24 mouse cellular contexts compared by ENCODE assay signal in the genomic region with DNA sequence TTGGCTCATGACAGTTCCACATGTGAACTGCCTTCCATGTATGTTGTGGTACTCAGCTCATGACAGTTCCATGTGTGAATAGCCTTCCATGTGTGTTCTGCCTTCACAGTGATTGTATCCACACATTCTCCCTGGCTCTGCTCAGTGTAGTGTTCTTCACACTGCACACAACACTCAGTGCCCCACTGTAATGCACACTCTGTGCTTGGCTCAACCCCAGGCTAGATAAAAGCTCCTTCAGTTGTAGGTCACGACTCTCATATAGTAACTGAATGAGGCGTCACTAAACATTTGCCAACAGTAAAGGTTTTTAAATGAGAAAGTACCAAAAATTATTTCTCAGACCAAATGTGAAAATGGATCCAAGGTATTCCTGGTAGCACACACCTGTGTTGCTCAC.
"Had no signal": no experiment of that assay in that cellular context is flagged by ENCODE, and none has a peak within 500 bp of the region (broad histone marks: within the 10 kb centered on the region; RNA-seq: fewer than 3 reads in every experiment).

No protein-coding gene starts in this region.

- H3K4me3 ChIP-seq: heart, adult 2 months; heart, embryonic 10.5 days; heart, embryonic 12.5 days; hindbrain, embryonic 13.5 days; hindbrain, embryonic 15.5 days; kidney, embryonic 15.5 days; limb, embryonic 13.5 days; limb, embryonic 15.5 days; liver, embryonic 12.5 days had no signal

- H3K27me3 ChIP-seq: hindbrain, embryonic 15.5 days; limb, embryonic 13.5 days; limb, embryonic 15.5 days had no signal

- ATAC-seq: forebrain, postnatal 0 days; hindbrain, postnatal 0 days; intestine, embryonic 16.5 days; liver, embryonic 12.5 days had no signal

- H3K27ac ChIP-seq: heart, adult 2 months; heart, embryonic 10.5 days; hindbrain, embryonic 13.5 days; hindbrain, embryonic 15.5 days; hindbrain, postnatal 0 days; kidney, embryonic 15.5 days; kidney, postnatal 0 days; limb, embryonic 13.5 days; limb, embryonic 15.5 days; liver, embryonic 12.5 days; liver, embryonic 14.5 days had no signal

- H3K36me3 ChIP-seq: heart, embryonic 10.5 days; heart, embryonic 12.5 days; hindbrain, embryonic 13.5 days; hindbrain, embryonic 15.5 days; kidney, embryonic 15.5 days; limb, embryonic 13.5 days; limb, embryonic 15.5 days; liver, embryonic 12.5 days had no signal

- H3K4me1 ChIP-seq: liver, embryonic 12.5 days had no signal

- H3K9me3 ChIP-seq: heart, embryonic 10.5 days; heart, embryonic 12.5 days; hindbrain, embryonic 13.5 days; hindbrain, embryonic 15.5 days; kidney, embryonic 15.5 days; limb, embryonic 13.5 days; limb, embryonic 15.5 days; liver, embryonic 12.5 days had no signal

- H3K4me2 ChIP-seq: heart, embryonic 12.5 days; hindbrain, embryonic 13.5 days; hindbrain, embryonic 15.5 days; kidney, embryonic 15.5 days; limb, embryonic 13.5 days; limb, embryonic 15.5 days; liver, embryonic 12.5 days had no signal

- H3K9ac ChIP-seq: forebrain, postnatal 0 days; heart, embryonic 12.5 days; hindbrain, embryonic 13.5 days; hindbrain, embryonic 15.5 days; kidney, embryonic 15.5 days; limb, embryonic 13.5 days; limb, embryonic 15.5 days; liver, embryonic 12.5 days; liver, embryonic 14.5 days had no signal

- DNase-seq: forebrain, postnatal 0 days; gastrocnemius, postnatal 14 days; gastrocnemius, postnatal 36 days; kidney, adult 11 months; kidney, adult 2 months; kidney, adult 9 months; kidney, postnatal 14 days; kidney, postnatal 36 days; layer of hippocampus, adult 9-11 months; layer of hippocampus, postnatal 36 days; left cerebral cortex, postnatal 4 days had no signal
